Mouse (Mus musculus) midbrain, embryonic 15.5 days (tissue): Measurements from ENCODE around the gene Akr1a1. TPM values are rescaled to one million over a fixed set of nuclear protein-coding genes. Genes with fewer than 3 reads are reported as not detected.
"Not testable (repeated sequence)": the region's sequence is repeated elsewhere in the genome, so short reads cannot be mapped to it uniquely, and the experiment has no call there.

Experiments
- ATAC-seq: fragments of 200-750 bp; cut with Nextera tagmentation; replicated peaks from 2 replicates; pipeline ENCODE4 v1.8.0; 2017; ENCODE audit warnings: moderate TSS enrichment
- H3K27ac ChIP-seq: fragments of 300-500 bp; sonication (generic); 2 replicates; pipeline ENCODE4 v1.5.1; 2015; ENCODE audit warnings: mild to moderate bottlenecking, inconsistent platforms
- H3K27me3 ChIP-seq: fragments of 300-500 bp; sonication (generic); replicated peaks from 2 replicates; pipeline ENCODE4 v1.6.1; 2015; ENCODE audit warnings: inconsistent platforms
- H3K36me3 ChIP-seq: fragments of 300-500 bp; sonication (generic); replicated peaks from 2 replicates; pipeline ENCODE4 v1.6.1; 2015; ENCODE audit warnings: inconsistent platforms
- H3K4me1 ChIP-seq: fragments of 300-500 bp; sonication (generic); 2 replicates; pipeline ENCODE4 v1.6.1; 2015; ENCODE audit warnings: inconsistent platforms
- H3K4me2 ChIP-seq: fragments of 300-500 bp; sonication (generic); 2 replicates; pipeline ENCODE4 v1.6.1; 2015; ENCODE audit warnings: inconsistent platforms, mild to moderate bottlenecking, moderate library complexity
- H3K4me3 ChIP-seq: fragments of 300-500 bp; sonication (generic); 2 replicates; pipeline ENCODE4 v1.5.1; 2015; ENCODE audit warnings: mild to moderate bottlenecking, inconsistent platforms
- H3K9ac ChIP-seq: fragments of 300-500 bp; sonication (generic); 2 replicates; pipeline ENCODE4 v1.6.1; 2015; ENCODE audit warnings: mild to moderate bottlenecking, inconsistent platforms
- H3K9me3 ChIP-seq: fragments of 300-500 bp; sonication (generic); 2 replicates; pipeline ENCODE4 v1.6.1; 2016; ENCODE audit warnings: inconsistent platforms
- WGBS: fragments of 180-500 bp; shearing (Covaris S2); methylation state at CpG from one replicate; pipeline ENCODE4 v1.1.7; 2015; ENCODE audit warnings: mixed read lengths; 5-methylcytosine and 5-hydroxymethylcytosine counted together
- polyA plus RNA-seq: library from polyadenylated mRNA; unstranded; fragments of >200 nt; fragmentation: Nextera tagmentation; extraction: Ambion mirVana; gene quantifications from 2 replicates; pipeline ENCODE4 v1.2.1, GENCODE M21; 2015

Akr1a1 gene
- polyA plus RNA-seq, 1 experiment from 2014 or later, result 675 TPM

DNA sequence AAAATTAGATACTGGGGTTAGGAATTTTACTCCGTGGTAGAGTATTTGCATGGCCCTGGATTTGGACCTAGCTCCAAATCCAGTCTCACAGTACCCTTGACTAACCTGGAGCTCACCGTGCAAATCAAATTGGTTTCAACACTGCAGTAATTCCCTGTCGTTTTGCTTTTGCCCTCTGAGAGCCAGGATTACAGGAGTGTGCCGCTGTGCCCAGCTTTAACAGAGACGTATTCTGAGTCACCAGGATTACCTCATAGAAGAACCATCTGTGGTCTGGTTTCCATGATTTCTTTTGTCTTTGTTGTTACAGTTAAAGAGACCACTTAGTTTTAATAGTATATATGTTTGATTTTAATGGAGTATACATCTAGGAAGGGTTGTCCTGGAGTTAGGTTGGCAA lies 27.7 kb upstream of the Akr1a1 start:
- no peak for ATAC-seq
- no peaks in the 10 kb centered on the region for H3K4me1 ChIP-seq
- no peak overlapping the region for H3K4me3 ChIP-seq
- H3K9me3 ChIP-seq, result no peaks in the 10 kb centered on the region
- H3K27ac ChIP-seq, result no peak overlapping the region
- no peaks in the 10 kb centered on the region for H3K27me3 ChIP-seq
- H3K9ac ChIP-seq, result no peak overlapping the region
- H3K36me3 ChIP-seq, result no peaks in the 10 kb centered on the region
- 65% methylated on average over 5 of the region's 5 CpGs for WGBS
- no peak overlapping the region for H3K4me2 ChIP-seq

DNA sequence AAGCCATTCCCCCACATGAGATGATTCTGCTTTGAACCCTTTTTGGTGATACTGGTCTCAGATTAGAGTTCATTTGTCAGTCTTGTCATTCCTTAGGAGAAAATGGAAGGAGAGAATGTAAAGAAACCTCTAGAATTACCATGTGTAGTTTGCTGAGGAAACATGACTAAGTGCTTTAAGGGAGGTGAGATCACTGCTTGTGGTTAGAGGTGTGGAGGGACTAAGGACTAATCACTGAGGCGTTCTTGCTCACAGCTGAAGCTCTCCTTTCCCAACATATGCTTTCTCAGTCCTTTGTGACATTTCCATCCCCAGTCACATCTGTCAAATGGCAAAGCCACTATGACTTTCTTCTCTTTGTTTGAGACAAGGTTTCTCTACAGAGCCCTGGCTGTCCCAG lies 26.3 kb upstream of the Akr1a1 start:
- Histone ChIP-seq H3K9me3 (no peaks in the 10 kb centered on the region), H3K4me3 (no peak overlapping the region), H3K4me2 (no peak overlapping the region), H3K4me1 (no peaks in the 10 kb centered on the region), H3K9ac (no peak overlapping the region), H3K27me3 (no peaks in the 10 kb centered on the region), H3K36me3 (no peaks in the 10 kb centered on the region), H3K27ac (no peak overlapping the region)
- no peak for ATAC-seq
- 80% methylated on average over 1 of the region's 1 CpGs for WGBS

DNA sequence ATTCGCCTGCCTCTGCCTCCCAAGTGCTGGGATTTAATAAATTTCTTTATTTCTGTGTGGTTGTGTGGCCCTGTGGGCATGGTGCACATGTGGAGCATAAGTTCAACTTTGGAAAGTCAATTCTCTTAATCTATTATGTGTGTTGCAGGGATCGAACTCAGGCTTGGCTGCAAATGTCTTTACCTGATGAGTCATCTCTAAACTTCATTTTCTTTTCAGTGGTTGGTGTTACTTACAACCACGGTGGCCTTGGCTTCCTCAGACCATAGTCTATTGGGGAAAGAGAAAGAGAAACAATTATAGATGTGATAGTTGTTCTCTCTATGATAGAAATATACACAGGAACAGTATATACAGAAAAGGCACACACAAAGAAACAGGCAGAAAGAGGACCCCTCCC lies 24.5 kb upstream of the Akr1a1 start:
- H3K4me1 ChIP-seq, result no peaks in the 10 kb centered on the region
- no peak overlapping the region for H3K9ac ChIP-seq
- 84% methylated on average over 3 of the region's 3 CpGs for WGBS
- ATAC-seq, result no peak
- H3K4me3 ChIP-seq, result no peak overlapping the region
- H3K9me3 ChIP-seq, result no peaks in the 10 kb centered on the region
- H3K27ac ChIP-seq, result no peak overlapping the region
- H3K27me3 ChIP-seq, result no peaks in the 10 kb centered on the region
- H3K4me2 ChIP-seq, result no peak overlapping the region
- no peaks in the 10 kb centered on the region for H3K36me3 ChIP-seq

DNA sequence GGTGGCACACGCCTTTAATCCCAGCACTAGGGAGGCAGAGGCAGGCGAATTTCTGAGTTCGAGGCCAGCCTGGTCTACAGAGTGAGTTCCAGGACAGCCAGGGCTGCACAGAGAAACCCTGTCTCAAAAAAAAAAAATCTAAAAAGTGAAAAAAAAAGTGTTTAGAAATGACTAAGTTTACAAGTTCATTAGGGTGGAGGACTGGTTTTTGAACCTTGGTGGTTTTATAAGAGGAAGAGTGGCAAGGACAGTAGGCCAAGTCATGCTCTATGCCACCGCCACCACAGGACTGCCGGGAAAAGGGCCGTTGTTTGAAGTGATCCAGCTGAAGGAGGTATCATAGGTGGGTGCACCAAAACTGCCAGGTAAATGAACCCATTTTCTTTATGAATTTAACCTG lies 23.3 kb upstream of the Akr1a1 start:
- H3K27me3 ChIP-seq, H3K9me3 ChIP-seq, H3K9ac ChIP-seq, H3K27ac ChIP-seq, H3K4me3 ChIP-seq, H3K4me1 ChIP-seq, H3K36me3 ChIP-seq, H3K4me2 ChIP-seq, ATAC-seq: not testable (repeated sequence)
- WGBS, result 94% methylated on average over 6 of the region's 6 CpGs

DNA sequence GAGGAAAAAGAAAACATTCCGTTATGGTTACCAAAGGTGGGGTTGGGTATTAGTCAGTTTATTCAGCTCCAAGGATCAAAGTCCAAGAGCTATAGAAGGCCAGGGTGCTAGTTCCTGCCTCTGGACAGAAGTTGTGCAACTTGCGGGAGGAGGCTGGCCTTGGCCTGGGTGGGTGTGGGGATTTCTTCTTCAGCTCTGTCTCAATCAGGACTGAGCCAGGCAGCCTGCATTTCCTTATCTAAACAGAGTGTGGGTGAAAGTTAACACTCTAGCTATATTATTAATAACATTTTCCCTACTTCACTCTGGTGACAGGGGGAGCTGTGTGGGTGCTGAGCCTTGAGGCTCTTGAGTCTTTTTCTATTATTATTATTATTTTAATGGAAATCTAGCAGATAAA lies 21.3 kb upstream of the Akr1a1 start:
- Histone ChIP-seq H3K4me1 (no peaks in the 10 kb centered on the region), H3K9me3 (no peaks in the 10 kb centered on the region), H3K27me3 (no peaks in the 10 kb centered on the region), H3K4me2 (no peak overlapping the region), H3K27ac (no peak overlapping the region), H3K4me3 (no peak overlapping the region), H3K36me3 (no peaks in the 10 kb centered on the region), H3K9ac (no peak overlapping the region)
- WGBS, result 70% methylated on average over 2 of the region's 2 CpGs
- ATAC-seq, result no peak

DNA sequence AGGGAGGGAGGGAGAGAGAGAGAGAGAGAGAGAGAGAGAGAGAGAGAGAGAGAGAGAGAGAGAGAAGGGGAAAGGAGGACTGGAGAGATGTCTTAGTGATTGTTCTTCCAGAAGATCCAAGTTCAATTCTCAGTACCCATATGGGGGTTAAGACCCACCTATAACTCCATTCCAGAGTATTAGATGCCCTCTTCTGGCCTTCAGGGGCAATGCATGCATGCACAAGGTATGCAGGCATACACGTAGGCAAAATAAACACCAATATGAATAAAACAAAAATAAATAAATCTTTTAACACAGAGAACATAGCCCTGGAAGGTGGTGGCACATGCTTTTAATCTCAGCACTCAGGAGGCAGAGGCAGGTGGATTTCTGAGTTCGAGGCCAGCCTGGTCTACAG lies 17.8 kb upstream of the Akr1a1 start:
- 63% methylated on average over 2 of the region's 2 CpGs for WGBS
- no peaks in the 10 kb centered on the region for H3K36me3 ChIP-seq
- no peaks in the 10 kb centered on the region for H3K27me3 ChIP-seq
- H3K4me1 ChIP-seq, result no peaks in the 10 kb centered on the region
- H3K4me2 ChIP-seq, result no peak overlapping the region
- H3K9ac ChIP-seq, result no peak overlapping the region
- ATAC-seq, result no peak
- no peak overlapping the region for H3K27ac ChIP-seq
- H3K9me3 ChIP-seq, result no peaks in the 10 kb centered on the region
- no peak overlapping the region for H3K4me3 ChIP-seq

DNA sequence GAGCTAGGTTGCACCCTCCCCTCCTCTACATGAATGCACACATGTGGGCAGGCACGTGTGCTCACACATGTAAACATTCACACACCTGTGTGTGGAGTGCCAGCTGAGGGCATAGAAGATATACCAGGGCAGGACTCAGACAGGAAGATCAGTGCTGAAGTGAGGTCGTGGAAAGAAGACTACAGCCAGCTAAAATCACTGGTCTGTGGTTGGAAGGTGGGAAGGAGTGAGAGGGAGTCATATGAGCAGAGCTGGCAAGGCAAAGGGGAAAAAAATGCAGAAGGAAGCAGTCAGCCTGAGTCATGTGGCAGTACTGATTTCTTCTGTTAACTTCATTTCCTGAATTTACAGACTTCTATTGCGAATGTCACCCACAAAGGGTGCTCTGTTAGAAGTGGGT lies 16.7 kb upstream of the Akr1a1 start:
- H3K27ac ChIP-seq, result no peak overlapping the region
- H3K27me3 ChIP-seq, result no peaks in the 10 kb centered on the region
- no peaks in the 10 kb centered on the region for H3K4me1 ChIP-seq
- no peaks in the 10 kb centered on the region for H3K36me3 ChIP-seq
- no peak overlapping the region for H3K4me3 ChIP-seq
- H3K9ac ChIP-seq, result no peak overlapping the region
- H3K9me3 ChIP-seq, result no peaks in the 10 kb centered on the region
- no peak for ATAC-seq
- 75% methylated on average over 3 of the region's 3 CpGs for WGBS
- H3K4me2 ChIP-seq, result no peak overlapping the region

DNA sequence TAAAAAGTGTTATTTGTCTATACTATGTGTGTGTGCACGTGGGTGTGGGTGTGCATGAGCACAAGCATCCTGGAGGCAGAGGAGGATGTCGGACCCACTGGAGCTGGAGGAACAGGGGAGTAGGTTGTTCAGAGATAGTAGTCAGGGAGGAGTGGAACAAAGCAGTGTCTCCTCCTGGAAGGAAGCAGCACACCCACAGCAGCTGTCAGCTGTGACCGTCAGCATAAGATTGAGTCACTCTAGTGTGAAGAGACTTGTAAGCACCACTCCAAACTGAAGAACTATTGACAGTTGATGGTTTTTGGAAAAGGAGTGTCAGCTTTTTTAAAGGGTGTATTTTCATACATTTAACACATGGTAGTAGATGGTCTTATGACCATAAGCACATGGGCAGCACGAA lies 15.1 kb upstream of the Akr1a1 start:
- no peak overlapping the region for H3K27ac ChIP-seq
- no peak overlapping the region for H3K4me3 ChIP-seq
- no peaks in the 10 kb centered on the region for H3K4me1 ChIP-seq
- H3K9ac ChIP-seq, result no peak overlapping the region
- no peak overlapping the region for H3K4me2 ChIP-seq
- H3K36me3 ChIP-seq, result no peaks in the 10 kb centered on the region
- no peak for ATAC-seq
- no peaks in the 10 kb centered on the region for H3K27me3 ChIP-seq
- H3K9me3 ChIP-seq, result no peaks in the 10 kb centered on the region
- 65% methylated on average over 4 of the region's 4 CpGs for WGBS

DNA sequence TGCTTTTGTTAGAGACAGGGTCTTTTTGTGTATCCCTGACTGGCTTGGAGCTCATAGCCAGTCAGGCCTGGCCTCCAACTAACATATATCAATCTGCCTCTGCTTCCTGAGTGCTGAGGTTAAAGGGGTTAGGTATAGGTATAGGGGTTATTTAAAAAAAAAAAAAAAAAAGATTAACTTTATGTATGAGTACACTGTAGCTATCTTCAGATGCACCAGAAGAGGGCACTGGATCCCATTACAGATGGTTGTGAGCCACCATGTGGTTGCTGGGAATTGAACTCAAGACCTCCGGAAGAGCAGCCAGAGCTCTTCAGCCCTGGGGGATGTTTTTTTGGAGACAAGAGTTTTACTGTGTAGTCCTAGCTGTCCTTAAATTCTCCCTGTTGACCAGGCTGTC lies 10.5 kb upstream of the Akr1a1 start:
- Histone ChIP-seq H3K4me1 (no peaks in the 10 kb centered on the region), H3K9ac (no peak overlapping the region), H3K4me3 (no peak overlapping the region), H3K36me3 (no peaks in the 10 kb centered on the region), H3K9me3 (no peaks in the 10 kb centered on the region), H3K4me2 (no peak overlapping the region), H3K27ac (no peak overlapping the region), H3K27me3 (no peaks in the 10 kb centered on the region)
- WGBS, result 95% methylated on average over 1 of the region's 1 CpGs
- no peak for ATAC-seq

DNA sequence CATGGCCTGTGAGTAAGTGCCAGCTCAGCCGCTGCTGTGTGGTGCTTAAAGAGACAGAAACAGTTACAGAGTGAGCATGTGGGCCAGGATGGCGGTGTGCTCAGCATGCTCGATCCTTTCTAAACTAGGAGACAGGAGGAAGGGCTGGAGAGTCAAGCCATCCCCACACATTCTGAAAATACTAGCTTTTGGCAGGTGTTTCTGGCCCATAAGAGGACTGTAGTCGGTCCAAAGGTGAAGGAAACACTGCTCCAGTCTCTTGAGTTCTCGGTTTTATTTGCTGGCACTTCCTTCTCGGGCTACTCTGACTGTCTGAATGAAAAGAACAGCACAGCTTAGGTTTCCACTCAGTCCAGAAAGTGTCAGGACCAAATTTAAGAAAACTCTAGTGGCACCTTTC lies 9.3 kb upstream of the Akr1a1 start:
- no peaks in the 10 kb centered on the region for H3K36me3 ChIP-seq
- 76% methylated on average over 6 of the region's 6 CpGs for WGBS
- no peak overlapping the region for H3K27ac ChIP-seq
- H3K9me3 ChIP-seq, result no peaks in the 10 kb centered on the region
- no peak overlapping the region for H3K4me2 ChIP-seq
- no peaks in the 10 kb centered on the region for H3K4me1 ChIP-seq
- no peak for ATAC-seq
- no peak overlapping the region for H3K9ac ChIP-seq
- H3K27me3 ChIP-seq, result no peaks in the 10 kb centered on the region
- no peak overlapping the region for H3K4me3 ChIP-seq

DNA sequence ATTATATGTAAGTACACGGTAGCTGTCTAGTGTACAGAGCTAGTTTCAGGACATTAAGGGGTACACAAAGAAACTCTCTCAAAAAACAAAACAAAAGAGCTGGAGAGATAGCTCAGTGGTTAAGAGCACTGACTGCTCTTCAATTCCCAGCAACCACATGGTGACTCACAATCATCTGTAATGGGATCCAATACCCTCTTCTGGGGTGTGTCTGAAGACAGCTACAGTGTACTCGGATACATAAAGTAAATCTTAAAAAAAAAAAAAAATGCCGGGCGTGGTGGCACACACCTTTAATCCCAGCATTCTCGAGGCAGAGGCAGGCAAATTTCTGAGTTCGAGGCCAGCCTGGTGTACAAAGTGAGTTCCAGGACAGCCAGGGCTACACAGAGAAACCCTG lies 8.4 kb upstream of the Akr1a1 start:
- H3K4me2 ChIP-seq, result not testable (repeated sequence)
- WGBS, result 86% methylated on average over 6 of the region's 6 CpGs

DNA sequence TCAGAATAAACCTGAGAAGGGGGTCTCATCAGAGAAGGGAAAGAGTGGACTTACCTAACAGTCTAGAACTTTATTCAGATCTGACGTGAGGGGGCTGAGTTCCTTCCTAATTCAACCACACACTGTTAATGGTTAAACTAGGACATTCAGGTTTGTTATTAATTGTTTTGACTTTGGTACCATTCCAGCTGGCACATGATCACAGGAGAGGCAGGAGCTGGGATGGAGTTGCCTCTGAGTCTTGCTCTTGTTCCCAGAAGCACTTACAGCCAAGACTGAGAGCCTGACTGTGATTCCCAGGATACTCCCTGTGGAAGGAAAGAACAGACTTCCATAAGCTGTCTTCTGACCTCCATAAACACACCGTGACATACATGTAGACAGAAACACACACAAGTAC lies 8.0 kb upstream of the Akr1a1 start:
- Histone ChIP-seq H3K27me3 (no peaks in the 10 kb centered on the region), H3K36me3 (no peaks in the 10 kb centered on the region), H3K27ac (no peak overlapping the region), H3K4me2 (no peak overlapping the region), H3K4me1 (no peaks in the 10 kb centered on the region), H3K9me3 (no peaks in the 10 kb centered on the region), H3K9ac (no peak overlapping the region), H3K4me3 (no peak overlapping the region)
- 76% methylated on average over 2 of the region's 2 CpGs for WGBS
- no peak for ATAC-seq

More for the DNA sequence above, 8.4 kb upstream of the Akr1a1 start:
- H3K9ac ChIP-seq, H3K27ac ChIP-seq, H3K27me3 ChIP-seq, H3K36me3 ChIP-seq, H3K4me3 ChIP-seq, H3K4me1 ChIP-seq, H3K9me3 ChIP-seq, ATAC-seq: not testable (repeated sequence)

DNA sequence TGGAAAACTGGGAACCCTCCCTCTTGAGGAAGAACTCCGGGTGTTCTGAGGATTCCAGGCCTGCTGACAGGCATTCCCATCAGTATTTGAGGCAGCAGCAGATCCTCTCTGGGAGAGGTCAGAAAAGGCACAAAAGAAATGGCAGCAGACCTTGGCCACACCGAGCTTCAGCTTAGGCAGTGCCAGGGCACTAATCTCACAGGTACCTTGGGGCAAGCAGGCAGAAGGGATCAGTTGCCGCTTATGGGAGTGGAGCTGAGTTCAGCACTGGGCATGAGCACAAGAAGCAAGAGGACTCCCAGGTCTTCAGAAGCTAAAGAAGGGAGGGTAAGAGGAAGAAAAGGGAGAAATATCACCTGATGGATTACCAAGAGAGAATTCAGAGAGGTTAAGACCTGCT lies 6.5 kb upstream of the Akr1a1 start:
- Histone ChIP-seq H3K27me3 (no peaks in the 10 kb centered on the region), H3K9me3 (no peaks in the 10 kb centered on the region), H3K4me2 (no peak overlapping the region), H3K9ac (no peak overlapping the region), H3K36me3 (no peaks in the 10 kb centered on the region), H3K4me3 (no peak overlapping the region), H3K27ac (no peak overlapping the region), H3K4me1 (no peaks in the 10 kb centered on the region)
- WGBS, result 45% methylated on average over 3 of the region's 3 CpGs
- no peak for ATAC-seq

DNA sequence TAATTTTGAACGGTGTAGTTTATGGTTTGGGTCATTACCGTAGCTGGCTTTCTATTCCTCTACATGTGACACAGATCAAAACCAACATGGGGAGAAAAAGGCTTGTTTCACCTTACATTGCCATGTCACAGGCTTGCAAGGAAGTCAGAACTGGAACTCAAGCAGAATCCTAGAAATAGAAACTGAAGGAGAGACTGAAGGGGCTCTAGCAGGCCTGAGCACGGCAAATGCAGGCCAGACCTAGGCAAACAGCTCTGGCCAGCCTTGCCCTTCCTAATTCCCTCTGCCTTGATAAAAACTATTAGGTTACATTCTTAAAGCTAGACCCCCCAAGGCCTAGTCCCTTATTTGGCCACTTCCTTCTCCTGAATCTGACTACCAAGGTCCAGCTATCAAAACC lies 4.2 kb upstream of the Akr1a1 start:
- Histone ChIP-seq H3K36me3 (no peaks in the 10 kb centered on the region), H3K9me3 (no peaks in the 10 kb centered on the region), H3K4me1 (peaks cover 4% of the 10 kb centered on the region), H3K27ac (no peak overlapping the region), H3K4me3 (no peak overlapping the region), H3K27me3 (no peaks in the 10 kb centered on the region), H3K9ac (no peak overlapping the region), H3K4me2 (no peak overlapping the region)
- no peak for ATAC-seq
- 81% methylated on average over 3 of the region's 3 CpGs for WGBS
